Mouse (Mus musculus) lung, postnatal 0 days (tissue): ENCODE results near the gene Gbf1.

ENCODE experiments used
- CTCF ChIP-seq: IDR thresholded peaks from 2 replicates; pipeline ENCODE4 v1.5.1; 2016; ENCODE audit warnings: antibody characterized with exemption, mild to moderate bottlenecking
- EP300 ChIP-seq: IDR thresholded peaks from 2 replicates; pipeline ENCODE4 v1.6.1; 2016; ENCODE audit warnings: antibody characterized with exemption, mild to moderate bottlenecking, control low read depth

DNA sequence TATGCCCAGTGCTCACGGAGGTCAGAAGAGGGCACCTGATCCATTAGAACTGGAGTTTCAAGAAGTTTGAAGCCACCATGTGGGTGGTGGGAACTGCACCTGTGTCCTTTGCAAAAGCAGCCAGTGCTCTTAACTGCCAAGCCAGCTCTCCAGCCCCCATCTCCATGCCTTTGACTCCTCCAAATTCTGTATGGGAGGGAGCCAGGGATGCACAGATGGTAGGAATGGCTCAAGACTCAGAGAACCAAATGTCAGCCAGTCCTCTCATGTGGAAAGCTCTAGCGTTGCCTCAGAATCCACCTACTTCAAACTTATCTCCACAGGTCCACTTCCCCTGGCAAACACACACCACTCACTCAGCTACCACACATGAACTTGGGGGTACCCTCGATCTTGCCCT is 181.6 kb downstream of the Gbf1 start:
- TF ChIP-seq CTCF (no peak), EP300 (no peak)
